Mouse (Mus musculus) heart, adult 8-10 months (tissue): Measurements from ENCODE around the gene Cdh7. TPM values are rescaled to one million over a fixed set of nuclear protein-coding genes. Genes with fewer than 3 reads are reported as not detected.
"Not testable (repeated sequence)": the region's sequence is repeated elsewhere in the genome, so short reads cannot be mapped to it uniquely, and the experiment has no call there.

Experiments used
- DNase-seq: peaks from one replicate; pipeline ENCODE4 v3.0.0; 2022; ENCODE audit warnings: low spot score
- total RNA-seq, 4 experiments: library from RNA; stranded (reverse); gene quantifications; 2 replicates each; pipeline ENCODE4 v1.2.4; 2022

Cdh7 gene
- not detected for total RNA-seq

GRCm38 (mm10) chr1:109982064-109982808 lies at the start of gene Cdh7:
TSS of gene Cdh7 (plus strand) at chr1:109982431.
- DNase-seq: no peak

GRCm38 (mm10) chr1:109932674-109933073 lies 49.6 kb upstream of the Cdh7 start:
- no peak for DNase-seq

- DNase-seq: no peak
Measured at GRCm38 (mm10) chr1:109948571-109948970, 33.7 kb upstream of the Cdh7 start.

- DNase-seq: no peak
Measured at GRCm38 (mm10) chr1:109971721-109972425, 10.4 kb upstream of the Cdh7 start.

GRCm38 (mm10) chr1:109972426-109973015 lies 9.7 kb upstream of the Cdh7 start:
- no peak for DNase-seq

- DNase-seq: no peak
Measured at GRCm38 (mm10) chr1:109982809-109983536, 742 bp downstream of the Cdh7 start.

- no peak for DNase-seq
Measured at GRCm38 (mm10) chr1:109983537-109983912, 1.3 kb downstream of the Cdh7 start.

GRCm38 (mm10) chr1:109984776-109985175 lies 2.5 kb downstream of the Cdh7 start:
- DNase-seq: no peak

- no peak for DNase-seq
Measured at GRCm38 (mm10) chr1:109985468-109985867, 3.2 kb downstream of the Cdh7 start.

- no peak for DNase-seq
Measured at GRCm38 (mm10) chr1:109989541-109989940, 7.3 kb downstream of the Cdh7 start.

- no peak for DNase-seq
Measured at GRCm38 (mm10) chr1:109993906-109994305, 11.7 kb downstream of the Cdh7 start.

- DNase-seq: no peak
Measured at GRCm38 (mm10) chr1:110004451-110004850, 22.2 kb downstream of the Cdh7 start.

- no peak for DNase-seq
Measured at GRCm38 (mm10) chr1:110005038-110005437, 22.8 kb downstream of the Cdh7 start.

- no peak for DNase-seq
Measured at GRCm38 (mm10) chr1:110012153-110012552, 29.9 kb downstream of the Cdh7 start.

- DNase-seq: no peak
Measured at GRCm38 (mm10) chr1:110056317-110056716, 74.1 kb downstream of the Cdh7 start.

GRCm38 (mm10) chr1:110067405-110067804 lies 85.2 kb downstream of the Cdh7 start:
- DNase-seq: no peak

GRCm38 (mm10) chr1:110078471-110078870 lies 96.2 kb downstream of the Cdh7 start:
- DNase-seq: no peak

GRCm38 (mm10) chr1:110118071-110118470 lies 135.8 kb downstream of the Cdh7 start:
- no peak for DNase-seq

GRCm38 (mm10) chr1:110118862-110119261 lies 136.6 kb downstream of the Cdh7 start:
- DNase-seq: no peak

- not testable (repeated sequence) for DNase-seq
Measured at GRCm38 (mm10) chr1:110171459-110171858, 189.2 kb downstream of the Cdh7 start.
